ENCODE assay signal across 11 mouse cellular contexts in the genomic region with DNA sequence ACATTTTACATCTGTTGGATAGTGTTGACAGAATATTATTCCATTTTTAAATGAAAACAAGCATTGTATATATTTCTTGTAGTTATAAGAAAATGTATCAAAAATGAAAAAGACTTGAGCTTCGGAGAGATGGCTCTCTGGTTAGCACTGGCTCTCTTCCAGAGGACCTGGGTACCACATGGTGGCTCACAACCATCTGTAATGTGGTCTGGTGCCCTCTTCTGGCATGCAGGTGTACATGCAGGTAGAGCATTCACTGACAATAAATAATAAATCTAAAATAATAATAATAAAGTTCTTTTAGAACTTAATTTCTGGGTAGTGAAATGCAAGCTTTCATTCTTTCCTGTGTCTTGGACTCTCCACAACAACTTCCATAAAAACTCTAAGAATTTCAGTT. TPM values are rescaled to one million over a fixed set of nuclear protein-coding genes. Genes with fewer than 3 reads are reported as not detected.
DNase-seq lines count a peak whose midpoint lies in the region; TF ChIP-seq lines count a peak whose summit lies in the region.
"Had no signal": no experiment of that assay in that cellular context is flagged by ENCODE, and none has a peak within 500 bp of the region (broad histone marks: within the 10 kb centered on the region; RNA-seq: fewer than 3 reads in every experiment).

No protein-coding gene starts in this region.

- H3K4me3 ChIP-seq in left cerebral cortex, adult 2 months, result no peak overlapping the region
- H3K4me3 ChIP-seq: limb, embryonic 13.5 days; myocyte had no signal

- intact Hi-C loops in left cerebral cortex, adult 2 months (cut with DNase I), result no loop called here

- peak; percentile 77 to 87 for DNase-seq in cerebellum, postnatal 10 days
- DNase-seq in cerebellum, adult 8-10 months, result no peak
- no peak for DNase-seq in left cerebral cortex, adult 2 months (ENCODE audit: extremely low spot score in 1 of 2, low spot score in 2 of 2)
- no peak for DNase-seq in left cerebral cortex, adult 9 months (ENCODE audit: low spot score in 2 of 2)
- peak; percentile 51 for DNase-seq in ES-CJ7 (ENCODE audit: low read depth, low spot score)
- DNase-seq in lung, postnatal 10 days, result peak; percentile 44
- no peak for DNase-seq in layer of hippocampus, adult 11-12 months (ENCODE audit: low spot score)
- no peak for DNase-seq in right cerebral cortex, postnatal 36 days (ENCODE audit: low spot score in 2 of 2)

- peak; percentile 61 for TF ChIP-seq CTCF in left cerebral cortex, adult 2 months (IDR thresholded peaks at IDR 0.05)

- no peak overlapping the region for H3K27ac ChIP-seq in left cerebral cortex, adult 2 months
- H3K27ac ChIP-seq: limb, embryonic 13.5 days had no signal

RNA-seq across cellular contexts. Expression of a gene that starts 4.3 kb away (rescaled TPM):
- total RNA-seq in left cerebral cortex, adult 2 months (2021), result 10 to 100 TPM; 19.1 to 20.9 TPM

RNA-seq across cellular contexts. Expression of a gene that starts 13.2 kb away (rescaled TPM):
- total RNA-seq in left cerebral cortex, adult 2 months (2021), result 10 to 100 TPM; 17.1 to 20.7 TPM

RNA-seq across cellular contexts. Expression of a gene that starts 23.7 kb away (rescaled TPM):
- 10 to 100 TPM; 23.1 to 24.9 TPM for total RNA-seq in left cerebral cortex, adult 2 months (2021)

RNA-seq across cellular contexts. Expression of a gene that starts 23.8 kb away (rescaled TPM):
- under 1 TPM; 0.54 to 0.61 TPM for total RNA-seq in left cerebral cortex, adult 2 months (2021)
- total RNA-seq: hematopoietic stem cell, adult 5-6 weeks had no signal

RNA-seq across cellular contexts. Expression of a gene that starts 45.0 kb away (rescaled TPM):
- total RNA-seq in left cerebral cortex, adult 2 months (2021), result 10 to 100 TPM; 29.1 to 40.2 TPM

Comparison
In these comparisons a context has a peak if more than half of its experiments do, and no peak if none do; other contexts are left out.
1. DNase-seq: peak in cerebellum, postnatal 10 days (2 of 2), ES-CJ7 (single experiment) and lung, postnatal 10 days (single experiment); none in cerebellum, adult 8-10 months (single experiment), left cerebral cortex, adult 2 months (0 of 2), left cerebral cortex, adult 9 months (0 of 2), layer of hippocampus, adult 11-12 months (single experiment) and right cerebral cortex, postnatal 36 days (0 of 2).